Mouse (Mus musculus) liver, embryonic 14.5 days (tissue): ENCODE data around the gene Prkar2b. TPM values are rescaled to one million over a fixed set of nuclear protein-coding genes. Genes with fewer than 3 reads are reported as not detected.

Experiments used
- ATAC-seq: fragments of 200-750 bp; cut with Nextera tagmentation; 2 replicates; pipeline ENCODE4 v1.8.0; 2017; ENCODE audit warnings: moderate number of reproducible peaks, mild to moderate bottlenecking, moderate library complexity; ENCODE audit not compliant: insufficient read depth
- DNase-seq, 3 experiments: peaks; one replicate each; pipeline ENCODE4 v3.0.0-alpha.2; 2012 to 2013; ENCODE audit warnings: low read depth in 3 of 3, low spot score in 3 of 3
- H3K27ac ChIP-seq: fragments of 300-500 bp; sonication (generic); 2 replicates; pipeline ENCODE4 v1.5.1; 2014; ENCODE audit warnings: moderate library complexity, mild to moderate bottlenecking, control low read depth, inconsistent platforms
- H3K27me3 ChIP-seq: fragments of 300-500 bp; sonication (generic); 2 replicates; pipeline ENCODE4 v1.6.1; 2014; ENCODE audit warnings: mild to moderate bottlenecking, low read length, moderate library complexity; ENCODE audit not compliant: control insufficient read depth, insufficient read depth
- H3K36me3 ChIP-seq: fragments of 300-500 bp; sonication (generic); replicated peaks from 2 replicates; pipeline ENCODE4 v1.6.1; 2014; ENCODE audit warnings: low read depth; ENCODE audit not compliant: control insufficient read depth, insufficient read depth
- H3K4me1 ChIP-seq, 2 experiments: fragments of 200-500 bp in 1 of 2; fragments of 300-500 bp in 1 of 2; sonication (generic) in 1 of 2; replicated peaks; 2 replicates each; pipeline ENCODE4 v1.6.1; 2012 to 2014; ENCODE audit warnings: antibody characterized with exemption in 1 of 2, inconsistent platforms in 1 of 2, low read length in 1 of 2; ENCODE audit not compliant: control insufficient read depth in 2 of 2, insufficient read depth in 2 of 2
- H3K4me2 ChIP-seq: fragments of 300-500 bp; sonication (generic); 2 replicates; pipeline ENCODE4 v1.6.1; 2014; ENCODE audit warnings: low read depth, mild to moderate bottlenecking, control low read depth, moderate library complexity
- H3K4me3 ChIP-seq, 2 experiments: fragments of 200-500 bp in 1 of 2; fragments of 300-500 bp in 1 of 2; sonication (generic) in 1 of 2; 2 replicates each; pipeline ENCODE4 v1.5.1; 2012 to 2014; ENCODE audit warnings: low read depth in 2 of 2, low read length in 2 of 2, mild to moderate bottlenecking in 2 of 2, control low read depth in 1 of 2, inconsistent platforms in 1 of 2, moderate library complexity in 1 of 2; ENCODE audit not compliant: insufficient read depth in 1 of 2
- H3K9ac ChIP-seq: fragments of 300-500 bp; sonication (generic); replicated peaks from 2 replicates; pipeline ENCODE4 v1.6.1; 2014; ENCODE audit warnings: mild to moderate bottlenecking, control low read depth, moderate library complexity
- H3K9me3 ChIP-seq: fragments of 300-500 bp; sonication (generic); 2 replicates; pipeline ENCODE4 v1.6.1; 2016; ENCODE audit warnings: low read length, mixed read lengths; ENCODE audit not compliant: control insufficient read depth
- CTCF ChIP-seq: IDR thresholded peaks from 2 replicates; pipeline ENCODE4 v1.5.1; 2016; ENCODE audit warnings: antibody characterized with exemption, low read depth, control low read depth
- EP300 ChIP-seq: IDR thresholded peaks from 2 replicates; pipeline ENCODE4 v1.6.1; 2016; ENCODE audit warnings: antibody characterized with exemption, low read depth
- WGBS: fragments of 180-500 bp; shearing (Covaris S2); extraction: QIAGEN DNeasy Blood & Tissue Kit; methylation state at CpG from one replicate; pipeline ENCODE4 v1.1.7; 2014; ENCODE audit not compliant: insufficient replicate concordance; 5-methylcytosine and 5-hydroxymethylcytosine counted together
- polyA plus RNA-seq, 2 experiments: library from polyadenylated mRNA; depleted of rRNA in 1 of 2; stranded (reverse) in 1 of 2; unstranded in 1 of 2; fragments of >200 nt; fragmentation: Nextera tagmentation in 1 of 2; extraction: Ambion mirVana in 1 of 2; gene quantifications; 2 replicates each; pipeline versions ENCODE4 v1.2.1 to v1.2.3; 2012 to 2014

The Prkar2b gene
- polyA plus RNA-seq, 2 experiments: 41.3 to 89.6 TPM

DNA sequence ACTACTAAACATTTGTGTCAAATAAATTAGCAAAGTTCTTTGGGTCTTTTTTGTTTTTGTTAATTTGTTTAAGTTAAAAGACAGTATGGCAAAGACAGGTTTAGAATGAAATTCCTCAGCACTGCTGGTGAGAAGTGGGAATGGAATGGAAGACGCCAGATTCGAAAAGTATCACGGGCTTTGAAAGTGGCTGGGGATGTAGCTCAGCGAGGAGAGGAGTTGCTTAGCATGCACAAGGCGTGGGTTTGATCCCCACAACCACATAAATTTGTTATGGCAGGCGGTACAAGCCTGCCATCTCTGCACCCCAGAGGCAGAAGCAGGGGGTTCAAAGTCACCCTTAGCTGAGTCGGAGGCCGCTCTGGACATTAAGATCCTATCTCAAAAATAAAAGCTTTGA lies 54.1 kb downstream of the Prkar2b start:
- Histone ChIP-seq H3K27ac (no peak overlapping the region), H3K9me3 (no peaks in the 10 kb centered on the region), H3K27me3 (no peaks in the 10 kb centered on the region), H3K36me3 (peaks cover 3% of the 10 kb centered on the region), H3K9ac (no peak overlapping the region), H3K4me2 (no peak overlapping the region), H3K4me1 (peaks cover 5 to 17% of the 10 kb centered on the region in 2 experiments), H3K4me3 (no peak overlapping the region)
- DNase-seq: no peak
- ATAC-seq: no peak
- TF ChIP-seq EP300 (no peak), CTCF (no peak)
- WGBS: 90% methylated on average over 8 of the region's 8 CpGs

DNA sequence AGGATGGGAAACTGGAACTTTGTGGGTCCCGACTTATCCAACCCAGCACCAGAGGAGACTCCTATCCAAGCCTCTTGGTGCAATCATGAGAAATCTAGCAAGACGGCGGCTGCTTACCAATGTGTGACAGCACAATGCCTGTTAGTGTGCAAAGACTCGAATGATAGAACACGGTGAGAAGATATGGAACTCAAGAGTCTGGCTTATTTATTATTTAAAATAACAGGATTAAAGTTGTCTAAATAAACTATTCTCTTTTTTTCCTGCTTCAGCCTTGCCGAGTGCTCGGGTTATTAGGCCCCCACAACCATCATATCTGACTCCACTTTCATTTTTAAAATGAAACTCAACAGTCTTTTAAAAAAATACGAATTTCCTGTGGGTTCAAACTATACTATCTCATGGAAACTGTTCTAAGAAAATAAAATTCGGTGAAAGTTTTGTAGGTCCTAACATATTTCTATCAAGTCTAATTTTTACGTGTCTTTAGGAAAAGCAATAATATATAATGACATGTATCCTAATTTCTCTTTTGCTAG lies 54.6 kb downstream of the Prkar2b start:
- no peaks in the 10 kb centered on the region for H3K27me3 ChIP-seq
- peaks cover 4 to 20% of the 10 kb centered on the region in 2 experiments for H3K4me1 ChIP-seq
- H3K9ac ChIP-seq: no peak overlapping the region
- ATAC-seq (no peak), DNase-seq (no peak)
- WGBS: 85% methylated on average over 10 of the region's 10 CpGs
- no peaks in the 10 kb centered on the region for H3K9me3 ChIP-seq
- H3K4me2 ChIP-seq: no peak overlapping the region
- TF ChIP-seq EP300: no peak
- TF ChIP-seq CTCF: no peak
- no peak overlapping the region for H3K27ac ChIP-seq
- H3K4me3 ChIP-seq: no peak overlapping the region
- peaks cover 5% of the 10 kb centered on the region for H3K36me3 ChIP-seq

DNA sequence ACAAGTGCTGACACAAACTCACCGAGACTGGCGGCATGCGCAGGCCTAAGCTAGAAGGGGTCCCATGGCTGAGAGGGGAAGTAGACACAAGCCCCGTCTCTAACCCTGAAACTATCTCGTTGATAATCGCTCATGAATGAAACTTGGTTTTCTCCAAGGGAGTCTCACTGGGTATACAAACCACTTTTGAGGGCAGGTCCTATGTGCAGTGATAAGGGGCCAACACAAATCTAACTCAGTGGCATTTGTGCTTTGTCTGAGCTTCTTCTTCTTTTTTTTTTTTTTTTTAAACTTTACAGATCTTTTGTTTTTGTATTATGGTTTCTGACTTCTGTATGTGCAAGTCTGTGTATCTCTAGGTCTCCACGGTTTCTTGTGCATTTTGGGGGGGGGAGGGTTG lies 60.6 kb downstream of the Prkar2b start:
- no peak overlapping the region for H3K27ac ChIP-seq
- no peaks in the 10 kb centered on the region for H3K9me3 ChIP-seq
- 29% methylated on average over 7 of the region's 7 CpGs for WGBS
- no peak overlapping the region for H3K4me3 ChIP-seq
- peaks cover 5% of the 10 kb centered on the region for H3K36me3 ChIP-seq
- no peaks in the 10 kb centered on the region for H3K27me3 ChIP-seq
- H3K4me1 ChIP-seq: peaks cover 24 to 42% of the 10 kb centered on the region in 2 experiments
- H3K9ac ChIP-seq: no peak overlapping the region
- no peak overlapping the region for H3K4me2 ChIP-seq
- TF ChIP-seq CTCF (no peak), EP300 (no peak)
- ATAC-seq: no peak
- DNase-seq: no peak

DNA sequence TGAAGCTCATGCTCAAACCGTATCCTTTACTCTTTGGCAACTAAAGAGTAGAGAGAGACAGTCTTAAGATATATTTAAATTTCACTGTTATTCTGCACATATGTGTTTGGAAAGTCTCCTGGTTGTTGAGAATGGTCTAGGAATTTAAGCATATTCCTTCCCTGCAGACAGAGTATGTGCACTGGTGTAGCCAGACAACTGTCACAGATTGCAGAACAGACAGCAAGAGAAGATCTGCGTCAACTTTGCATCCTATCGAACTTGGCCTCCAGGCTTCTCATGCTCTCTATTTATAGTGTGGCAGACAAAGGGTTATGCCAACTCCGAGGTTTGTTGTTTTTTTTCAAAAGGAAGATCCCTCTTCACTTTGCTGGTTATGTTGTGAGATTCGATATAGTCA lies 62.4 kb downstream of the Prkar2b start:
- 58% methylated on average over 5 of the region's 5 CpGs for WGBS
- H3K4me2 ChIP-seq: no peak overlapping the region
- peak overlapping the region; percentile 19; the same call in 1 of the 2 replicates for H3K27ac ChIP-seq
- DNase-seq: no peak
- no peak overlapping the region for H3K4me3 ChIP-seq
- no peaks in the 10 kb centered on the region for H3K9me3 ChIP-seq
- H3K27me3 ChIP-seq: no peaks in the 10 kb centered on the region
- H3K4me1 ChIP-seq: peaks cover 26 to 42% of the 10 kb centered on the region in 2 experiments
- no peak for ATAC-seq
- peaks cover 10% of the 10 kb centered on the region for H3K36me3 ChIP-seq
- TF ChIP-seq EP300: no peak
- TF ChIP-seq CTCF: no peak
- H3K9ac ChIP-seq: no peak overlapping the region

GRCm38 (mm10) chr12:31997328-31997878 lies 63.7 kb downstream of the Prkar2b start:
- peak overlapping the region; percentile 54 for H3K4me2 ChIP-seq
- ATAC-seq: peak; percentile 32; the same call in 1 of the 2 replicates

More at GRCm38 (mm10) chr12:31997328-31997878, 63.7 kb downstream of the Prkar2b start:
- 25% methylated on average over 3 of the region's 3 CpGs for WGBS
- H3K36me3 ChIP-seq: peaks cover 23% of the 10 kb centered on the region
- no peaks in the 10 kb centered on the region for H3K27me3 ChIP-seq
- H3K9ac ChIP-seq: 0 out of 2 replicates have a peak overlapping the region, but pooled peaks have one; percentile 23
- no peak for TF ChIP-seq CTCF
- no peak for TF ChIP-seq EP300
- no peak for DNase-seq
- H3K4me1 ChIP-seq: peaks cover 26 to 42% of the 10 kb centered on the region in 2 experiments
- no peak overlapping the region for H3K4me3 ChIP-seq
- H3K9me3 ChIP-seq: no peaks in the 10 kb centered on the region
- H3K27ac ChIP-seq: peak overlapping the region; percentile 87
